Mouse (Mus musculus) liver, adult 2 months (tissue): ENCODE data around the gene Rela. TPM values are rescaled to one million over a fixed set of nuclear protein-coding genes. Genes with fewer than 3 reads are reported as not detected.

Source experiments
- DNase-seq: peaks from one replicate; pipeline ENCODE4 v3.0.0-alpha.2; 2011; ENCODE audit warnings: low read depth, low spot score; ENCODE audit errors: extremely low read depth
- H3K27ac ChIP-seq: fragments of 200-500 bp; replicated peaks from 2 replicates; pipeline ENCODE4 v1.5.1; 2012; ENCODE audit warnings: low read depth, mild to moderate bottlenecking, control low read depth, inconsistent platforms, low read length; ENCODE audit not compliant: insufficient read depth
- H3K27me3 ChIP-seq: fragments of 200-500 bp; 2 replicates; pipeline ENCODE4 v1.6.1; 2012; ENCODE audit warnings: mild to moderate bottlenecking, moderate library complexity, low read length, inconsistent platforms; ENCODE audit not compliant: control insufficient read depth, insufficient read depth
- H3K36me3 ChIP-seq: fragments of 200-500 bp; 2 replicates; pipeline ENCODE4 v1.6.1; 2012; ENCODE audit warnings: low read length, inconsistent platforms; ENCODE audit not compliant: control insufficient read depth, insufficient read depth
- H3K4me1 ChIP-seq: fragments of 200-500 bp; 2 replicates; pipeline ENCODE4 v1.6.1; 2011; ENCODE audit warnings: low read length; ENCODE audit not compliant: control insufficient read depth, insufficient read depth
- H3K4me3 ChIP-seq: fragments of 200-500 bp; 2 replicates; pipeline ENCODE4 v1.5.1; 2011; ENCODE audit warnings: low read depth, mild to moderate bottlenecking, control low read depth, low read length, moderate library complexity; ENCODE audit not compliant: insufficient read depth
- H3K79me2 ChIP-seq: fragments of 200-500 bp; 2 replicates; pipeline ENCODE4 v1.6.1; 2012; ENCODE audit warnings: inconsistent platforms, mild to moderate bottlenecking, low read length, moderate library complexity; ENCODE audit not compliant: control insufficient read depth, insufficient read depth
- H3K9ac ChIP-seq: fragments of 200-500 bp; 2 replicates; pipeline ENCODE4 v1.6.1; 2012; ENCODE audit warnings: low read depth, mild to moderate bottlenecking, control low read depth, inconsistent platforms, low read length
- CTCF ChIP-seq: fragments of 200-500 bp; IDR thresholded peaks from 2 replicates; pipeline ENCODE4 v1.5.1; 2011; ENCODE audit warnings: low read depth, low read length, control low read depth
- POLR2A ChIP-seq: fragments of 200-500 bp; IDR thresholded peaks from 2 replicates; pipeline ENCODE4 v1.6.1; 2011; ENCODE audit warnings: low read length, control low read depth; ENCODE audit not compliant: insufficient read depth; ENCODE audit errors: extremely low read depth
- WGBS: fragments of 180-500 bp; shearing (Covaris S2); methylation state at CpG from one replicate; pipeline ENCODE4 v1.1.7; 2018; 5-methylcytosine and 5-hydroxymethylcytosine counted together
- polyA plus RNA-seq: library from polyadenylated mRNA; depleted of rRNA; stranded (reverse); fragments of >200 nt; gene quantifications from 2 replicates; pipeline ENCODE4 v1.2.3, GENCODE M21; 2012
- total RNA-seq: library from RNA; depleted of rRNA; stranded (reverse); fragments of >200 nt; gene quantifications from 2 replicates; pipeline ENCODE4 v1.2.3, GENCODE M21; 2014

Gene Rela
- total and polyA plus RNA-seq, 2 experiments: 7.6 to 65.7 TPM

DNA sequence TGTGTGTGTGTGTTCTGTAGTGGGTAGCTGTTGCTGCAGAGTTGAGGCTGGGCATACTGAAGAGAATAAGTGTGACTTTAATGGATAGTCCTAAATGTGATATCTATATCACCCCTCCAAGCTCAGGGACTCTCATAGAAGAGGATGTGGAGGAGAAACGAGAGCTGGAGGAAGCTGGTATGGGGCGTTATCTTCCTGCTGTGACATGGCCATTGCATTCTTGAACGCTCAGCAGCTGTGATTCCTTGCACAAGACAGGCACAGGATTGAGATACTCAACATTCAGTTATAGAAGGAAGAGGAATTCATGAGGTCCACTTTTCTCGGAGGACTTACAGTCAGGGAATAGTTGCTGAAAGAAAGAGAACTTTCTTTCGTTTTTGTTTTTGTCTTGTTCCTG lies 15.4 kb upstream of the Rela start:
- Histone ChIP-seq H3K4me1 (no peaks in the 10 kb centered on the region), H3K27me3 (no peaks in the 10 kb centered on the region), H3K79me2 (no peaks in the 10 kb centered on the region), H3K4me3 (no peak overlapping the region), H3K27ac (no peak overlapping the region), H3K9ac (no peak overlapping the region), H3K36me3 (no peaks in the 10 kb centered on the region)
- 74% methylated on average over 5 of the region's 5 CpGs for WGBS
- no peak for DNase-seq
- no peak for TF ChIP-seq POLR2A
- no peak for TF ChIP-seq CTCF

- Histone ChIP-seq H3K4me1 (no peaks in the 10 kb centered on the region), H3K4me3 (no peak overlapping the region), H3K9ac (no peak overlapping the region), H3K27me3 (no peaks in the 10 kb centered on the region), H3K36me3 (no peaks in the 10 kb centered on the region), H3K79me2 (no peaks in the 10 kb centered on the region), H3K27ac (no peak overlapping the region)
- TF ChIP-seq POLR2A (no peak), CTCF (no peak)
- 84% methylated on average over 8 of the region's 8 CpGs for WGBS
- DNase-seq: no peak
Observed at GRCm38 (mm10) chr19:5625311-5625710, 12.0 kb upstream of the Rela start.

DNA sequence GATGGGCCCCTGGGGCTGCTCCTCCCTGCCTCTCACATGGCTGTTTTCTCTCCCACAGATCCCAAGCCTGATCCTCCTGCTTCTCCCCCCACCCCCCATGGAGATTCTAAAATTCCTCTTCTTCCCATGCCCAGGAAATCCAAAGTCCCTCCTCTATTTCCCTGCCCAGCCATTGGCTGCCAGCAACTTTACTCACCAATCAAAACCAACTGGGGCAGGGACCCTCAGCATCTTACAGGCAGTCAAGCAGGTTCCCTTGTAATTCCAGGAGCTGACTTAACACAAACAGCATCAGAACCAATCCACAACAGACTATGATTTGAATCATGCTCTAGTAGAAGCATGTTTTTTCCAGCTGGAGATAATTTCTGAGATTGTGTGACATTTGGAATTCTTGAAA lies 7.4 kb upstream of the Rela start:
- no peaks in the 10 kb centered on the region for H3K4me1 ChIP-seq
- no peak overlapping the region for H3K4me3 ChIP-seq
- H3K9ac ChIP-seq: no peak overlapping the region
- TF ChIP-seq CTCF: no peak
- no peak overlapping the region for H3K27ac ChIP-seq
- H3K27me3 ChIP-seq: no peaks in the 10 kb centered on the region
- no peaks in the 10 kb centered on the region for H3K79me2 ChIP-seq
- no peaks in the 10 kb centered on the region for H3K36me3 ChIP-seq
- DNase-seq: no peak

GRCm38 (mm10) chr19:5632120-5632519 lies 5.2 kb upstream of the Rela start:
- Histone ChIP-seq H3K27me3 (no peaks in the 10 kb centered on the region), H3K36me3 (no peaks in the 10 kb centered on the region), H3K79me2 (no peaks in the 10 kb centered on the region), H3K4me3 (no peak overlapping the region), H3K4me1 (peaks cover 7% of the 10 kb centered on the region; the same call in 1 of the 2 replicates), H3K9ac (no peak overlapping the region), H3K27ac (no peak overlapping the region)
- WGBS: 91% methylated on average over 9 of the region's 9 CpGs
- DNase-seq: no peak
- TF ChIP-seq CTCF: no peak
- no peak for TF ChIP-seq POLR2A

DNA sequence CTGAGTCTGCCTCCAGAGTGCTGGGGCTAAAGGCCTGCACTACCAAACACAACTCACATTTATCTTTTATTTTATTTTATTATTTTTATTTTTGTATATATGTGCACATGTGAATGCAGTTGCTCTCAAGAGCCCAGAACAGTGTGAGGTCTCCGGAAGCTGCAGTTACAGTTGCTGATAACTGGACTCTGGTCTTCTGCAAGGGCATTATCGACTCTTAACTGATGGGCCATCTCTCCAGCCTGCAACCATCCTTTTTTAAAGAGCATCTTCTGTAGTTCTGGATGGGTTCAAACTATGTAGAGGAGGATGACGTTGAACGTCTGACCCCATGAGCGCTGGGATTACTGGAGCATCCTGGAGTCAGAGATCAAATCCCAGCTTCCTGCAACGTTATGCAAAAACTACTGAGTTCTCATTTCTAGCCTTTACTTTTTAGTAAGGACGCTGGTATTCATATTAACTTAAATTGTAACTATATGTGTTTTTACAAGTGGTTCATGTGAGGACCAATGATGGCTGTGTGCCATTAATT lies 1.2 kb upstream of the Rela start:
- Histone ChIP-seq H3K79me2 (peaks cover 7% of the 10 kb centered on the region; the same call in 1 of the 2 replicates), H3K4me3 (no peak overlapping the region), H3K27me3 (no peaks in the 10 kb centered on the region), H3K4me1 (peaks cover 19% of the 10 kb centered on the region), H3K9ac (no peak overlapping the region), H3K27ac (no peak overlapping the region), H3K36me3 (peaks cover 17% of the 10 kb centered on the region)
- TF ChIP-seq POLR2A (no peak), CTCF (no peak)
- WGBS: 64% methylated on average over 7 of the region's 7 CpGs
- DNase-seq: no peak

GRCm38 (mm10) chr19:5636571-5637041 lies 677 bp upstream of the Rela start:
- no peak for TF ChIP-seq CTCF
- DNase-seq: peak; percentile 68
- Histone ChIP-seq H3K27ac (peak overlapping the region; percentile 96), H3K27me3 (no peaks in the 10 kb centered on the region), H3K36me3 (peaks cover 20% of the 10 kb centered on the region), H3K4me1 (peaks cover 19% of the 10 kb centered on the region), H3K79me2 (peaks cover 7% of the 10 kb centered on the region; the same call in 1 of the 2 replicates), H3K9ac (peak overlapping the region; percentile 99), H3K4me3 (peak overlapping the region; percentile 96)
- 23% methylated on average over 12 of the region's 12 CpGs for WGBS
